Mouse (Mus musculus) liver, embryonic 14.5 days (tissue): ENCODE data around the gene Inhbe. TPM values are rescaled to one million over a fixed set of nuclear protein-coding genes. Genes with fewer than 3 reads are reported as not detected.

Experiments
- ATAC-seq: fragments of 200-750 bp; cut with Nextera tagmentation; 2 replicates; pipeline ENCODE4 v1.8.0; 2017; ENCODE audit warnings: moderate number of reproducible peaks, mild to moderate bottlenecking, moderate library complexity; ENCODE audit not compliant: insufficient read depth
- DNase-seq, 3 experiments: peaks; one replicate each; pipeline ENCODE4 v3.0.0-alpha.2; 2012 to 2013; ENCODE audit warnings: low read depth in 3 of 3, low spot score in 3 of 3
- H3K27ac ChIP-seq: fragments of 300-500 bp; sonication (generic); 2 replicates; pipeline ENCODE4 v1.5.1; 2014; ENCODE audit warnings: moderate library complexity, mild to moderate bottlenecking, control low read depth, inconsistent platforms
- H3K27me3 ChIP-seq: fragments of 300-500 bp; sonication (generic); 2 replicates; pipeline ENCODE4 v1.6.1; 2014; ENCODE audit warnings: mild to moderate bottlenecking, low read length, moderate library complexity; ENCODE audit not compliant: control insufficient read depth, insufficient read depth
- H3K36me3 ChIP-seq: fragments of 300-500 bp; sonication (generic); replicated peaks from 2 replicates; pipeline ENCODE4 v1.6.1; 2014; ENCODE audit warnings: low read depth; ENCODE audit not compliant: control insufficient read depth, insufficient read depth
- H3K4me1 ChIP-seq, 2 experiments: fragments of 200-500 bp in 1 of 2; fragments of 300-500 bp in 1 of 2; sonication (generic) in 1 of 2; replicated peaks; 2 replicates each; pipeline ENCODE4 v1.6.1; 2012 to 2014; ENCODE audit warnings: antibody characterized with exemption in 1 of 2, inconsistent platforms in 1 of 2, low read length in 1 of 2; ENCODE audit not compliant: control insufficient read depth in 2 of 2, insufficient read depth in 2 of 2
- H3K4me2 ChIP-seq: fragments of 300-500 bp; sonication (generic); 2 replicates; pipeline ENCODE4 v1.6.1; 2014; ENCODE audit warnings: low read depth, mild to moderate bottlenecking, control low read depth, moderate library complexity
- H3K4me3 ChIP-seq, 2 experiments: fragments of 200-500 bp in 1 of 2; fragments of 300-500 bp in 1 of 2; sonication (generic) in 1 of 2; 2 replicates each; pipeline ENCODE4 v1.5.1; 2012 to 2014; ENCODE audit warnings: low read depth in 2 of 2, low read length in 2 of 2, mild to moderate bottlenecking in 2 of 2, control low read depth in 1 of 2, inconsistent platforms in 1 of 2, moderate library complexity in 1 of 2; ENCODE audit not compliant: insufficient read depth in 1 of 2
- H3K9ac ChIP-seq: fragments of 300-500 bp; sonication (generic); replicated peaks from 2 replicates; pipeline ENCODE4 v1.6.1; 2014; ENCODE audit warnings: mild to moderate bottlenecking, control low read depth, moderate library complexity
- H3K9me3 ChIP-seq: fragments of 300-500 bp; sonication (generic); 2 replicates; pipeline ENCODE4 v1.6.1; 2016; ENCODE audit warnings: low read length, mixed read lengths; ENCODE audit not compliant: control insufficient read depth
- CTCF ChIP-seq: IDR thresholded peaks from 2 replicates; pipeline ENCODE4 v1.5.1; 2016; ENCODE audit warnings: antibody characterized with exemption, low read depth, control low read depth
- EP300 ChIP-seq: IDR thresholded peaks from 2 replicates; pipeline ENCODE4 v1.6.1; 2016; ENCODE audit warnings: antibody characterized with exemption, low read depth
- WGBS: fragments of 180-500 bp; shearing (Covaris S2); extraction: QIAGEN DNeasy Blood & Tissue Kit; methylation state at CpG from one replicate; pipeline ENCODE4 v1.1.7; 2014; ENCODE audit not compliant: insufficient replicate concordance; 5-methylcytosine and 5-hydroxymethylcytosine counted together
- polyA plus RNA-seq, 2 experiments: library from polyadenylated mRNA; depleted of rRNA in 1 of 2; stranded (reverse) in 1 of 2; unstranded in 1 of 2; fragments of >200 nt; fragmentation: Nextera tagmentation in 1 of 2; extraction: Ambion mirVana in 1 of 2; gene quantifications; 2 replicates each; pipeline versions ENCODE4 v1.2.1 to v1.2.3; 2012 to 2014

The Inhbe gene
- polyA plus RNA-seq, 2 experiments, result 0.38 to 0.59 TPM

DNA sequence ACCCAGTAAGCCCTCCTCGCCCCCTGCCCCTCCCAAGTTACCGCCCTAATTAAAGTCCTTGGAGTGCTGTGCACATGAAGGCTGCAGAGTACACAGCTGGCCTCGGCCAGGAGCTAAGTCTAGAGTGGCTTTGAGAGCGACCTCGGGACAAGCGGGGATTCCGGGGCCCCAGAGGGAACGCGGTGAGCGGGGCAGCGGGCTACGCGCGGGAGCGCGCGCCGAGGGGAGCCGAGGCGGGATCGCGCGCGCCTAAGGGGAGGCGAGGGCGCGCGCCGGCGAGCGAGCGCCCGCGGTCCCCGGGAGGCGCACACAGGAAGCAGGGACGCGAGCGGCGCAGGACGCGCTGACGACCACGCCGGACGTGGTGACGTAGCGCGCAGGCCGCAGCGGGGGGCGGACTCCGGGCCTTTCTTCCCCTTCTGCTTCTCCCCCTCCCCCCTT is 26.1 kb upstream of the Inhbe start, which contains the start of gene R3hdm2:
Gene R3hdm2 (plus strand): TSS at position 77 of the 441 bp plus-strand sequence.
- H3K27ac ChIP-seq, result peak within 1 kb of the TSS; percentile 54
- 0% methylated on average over 41 of the region's 53 CpGs for WGBS
- no peaks in the 10 kb centered on the region for H3K9me3 ChIP-seq
- H3K36me3 ChIP-seq, result no peaks in the 10 kb centered on the region
- ATAC-seq, result peak; percentile 98
- no peaks in the 10 kb centered on the region for H3K27me3 ChIP-seq
- H3K4me1 ChIP-seq, result peaks cover 3 to 12% of the 10 kb centered on the region in 2 experiments; a peak in 3 of 4 replicates
- peak within 1 kb of the TSS; percentile 87 to 91 for H3K4me3 ChIP-seq
- peak within 1 kb of the TSS; percentile 88 for H3K4me2 ChIP-seq
- no peak for TF ChIP-seq CTCF
- no peak for TF ChIP-seq EP300
- peak; percentile 81 to 84 (median 83) for DNase-seq
- H3K9ac ChIP-seq, result peak within 1 kb of the TSS; percentile 76

DNA sequence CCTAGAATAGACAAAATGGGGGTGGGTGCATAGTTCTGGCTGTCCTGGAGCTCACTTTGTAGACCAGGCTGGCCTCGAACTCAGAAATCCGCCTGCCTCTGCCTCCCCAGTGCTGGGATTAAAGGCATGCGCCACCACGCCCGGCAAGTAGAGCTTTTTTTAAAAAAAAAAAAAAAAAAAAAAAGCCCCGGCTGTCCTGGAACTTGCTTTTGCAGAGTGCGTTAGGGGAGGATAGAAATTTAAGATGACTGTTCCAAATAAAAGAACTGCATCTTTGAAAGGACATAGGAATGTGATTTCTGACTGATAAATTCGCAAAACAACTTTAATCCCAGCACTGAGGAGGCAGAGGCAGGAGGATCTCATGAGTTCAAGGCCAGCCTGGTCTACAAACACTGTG is 25.4 kb upstream of the Inhbe start:
- ATAC-seq (no peak), DNase-seq (no peak)
- peak overlapping the region; percentile 88 for H3K4me2 ChIP-seq
- H3K4me1 ChIP-seq, result peaks cover 3 to 12% of the 10 kb centered on the region in 2 experiments; a peak in 3 of 4 replicates
- WGBS, result 58% methylated on average over 8 of the region's 8 CpGs
- H3K27me3 ChIP-seq, result no peaks in the 10 kb centered on the region
- TF ChIP-seq CTCF (no peak), EP300 (no peak)
- no peaks in the 10 kb centered on the region for H3K9me3 ChIP-seq
- no peak overlapping the region for H3K27ac ChIP-seq
- H3K9ac ChIP-seq, result peak overlapping the region; percentile 76
- H3K4me3 ChIP-seq, result peak overlapping the region; percentile 87 to 91
- H3K36me3 ChIP-seq, result no peaks in the 10 kb centered on the region

- no peak overlapping the region for H3K4me2 ChIP-seq
- 24% methylated on average over 3 of the region's 3 CpGs for WGBS
These were observed 23.5 kb upstream of the Inhbe start for GRCm38 (mm10) chr10:127377700-127378099.

GRCm38 (mm10) chr10:127371023-127371422 is 16.8 kb upstream of the Inhbe start:
- H3K36me3 ChIP-seq, result no peaks in the 10 kb centered on the region
- WGBS, result 53% methylated on average over 2 of the region's 2 CpGs
- H3K4me2 ChIP-seq, result no peak overlapping the region
- TF ChIP-seq EP300, result no peak
- TF ChIP-seq CTCF, result no peak
- H3K27me3 ChIP-seq, result no peaks in the 10 kb centered on the region
- DNase-seq, result no peak
- H3K27ac ChIP-seq, result no peak overlapping the region
- H3K4me1 ChIP-seq, result peaks cover 0 to 12% of the 10 kb centered on the region in 2 experiments; a peak in 2 of 4 replicates
- H3K9ac ChIP-seq, result no peak overlapping the region
- no peak for ATAC-seq
- H3K4me3 ChIP-seq, result no peak overlapping the region
- no peaks in the 10 kb centered on the region for H3K9me3 ChIP-seq

More at GRCm38 (mm10) chr10:127377700-127378099, 23.5 kb upstream of the Inhbe start:
- DNase-seq (no peak), ATAC-seq (no peak)
- TF ChIP-seq EP300, result no peak
- TF ChIP-seq CTCF, result no peak
- H3K4me3 ChIP-seq, result no peak overlapping the region
- no peak overlapping the region for H3K27ac ChIP-seq
- no peaks in the 10 kb centered on the region for H3K27me3 ChIP-seq
- H3K36me3 ChIP-seq, result no peaks in the 10 kb centered on the region
- H3K4me1 ChIP-seq, result peaks cover 3 to 9% of the 10 kb centered on the region in 2 experiments; a peak in 3 of 4 replicates
- H3K9me3 ChIP-seq, result no peaks in the 10 kb centered on the region
- no peak overlapping the region for H3K9ac ChIP-seq

DNA sequence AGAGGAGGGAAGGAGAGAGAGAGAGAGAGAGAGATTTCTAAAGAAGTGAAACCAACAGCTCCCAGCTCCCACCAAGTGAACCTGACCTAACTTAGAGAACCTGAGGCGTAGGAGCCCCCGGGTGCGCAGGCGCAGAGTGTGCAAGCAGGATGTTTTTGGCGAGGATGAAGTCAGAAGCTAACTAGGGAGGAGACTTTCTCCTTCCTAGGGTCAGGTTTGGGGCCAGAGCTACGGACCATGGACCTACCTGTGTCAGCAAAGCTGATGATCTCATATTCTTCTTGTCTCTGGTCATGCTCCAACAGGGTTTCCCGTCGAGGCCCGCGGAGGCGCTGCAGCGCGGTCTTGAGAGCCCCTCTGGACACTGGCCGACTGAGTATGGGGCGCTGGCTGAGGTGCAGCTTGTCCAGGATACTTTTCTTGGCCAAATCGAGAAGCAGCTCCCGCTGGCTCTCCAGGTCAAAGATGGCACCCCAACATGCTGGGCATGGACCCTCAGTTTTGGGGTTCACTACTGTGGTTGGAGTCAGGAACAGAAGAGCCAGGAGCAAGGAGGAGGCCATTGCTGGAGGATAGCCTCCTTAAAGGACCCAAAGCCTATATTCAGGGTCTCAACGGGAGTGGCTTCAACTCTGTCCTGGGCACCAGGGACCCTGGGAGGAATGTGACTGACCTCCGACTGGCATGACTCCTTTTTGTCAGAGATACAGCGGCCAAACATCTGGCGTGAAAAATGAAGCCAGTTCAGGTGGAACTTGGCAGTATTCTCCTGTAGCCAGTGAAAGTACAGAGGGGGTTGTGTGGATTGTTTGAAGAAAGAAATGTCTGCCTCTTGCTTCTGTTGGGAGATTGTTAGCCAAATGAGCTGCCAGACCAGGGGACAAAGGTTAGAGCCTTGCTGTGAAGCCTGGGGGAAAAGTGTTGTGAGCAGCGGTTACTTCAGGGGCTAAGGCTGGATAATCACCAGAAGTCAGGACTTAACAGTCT is 15.9 kb upstream of the Inhbe start, which contains the start of gene Inhbc:
Gene Inhbc (minus strand): TSS at position 598 of the 987 bp plus-strand sequence.
- no peak within 1 kb of the TSS for H3K9ac ChIP-seq
- no peak within 1 kb of the TSS for H3K4me3 ChIP-seq
- peaks cover 0 to 12% of the 10 kb centered on the region in 2 experiments; a peak in 2 of 4 replicates for H3K4me1 ChIP-seq
- WGBS, result 67% methylated on average over 22 of the region's 22 CpGs
- no peak within 1 kb of the TSS for H3K27ac ChIP-seq
- TF ChIP-seq CTCF (no peak), EP300 (no peak)
- H3K9me3 ChIP-seq, result no peaks in the 10 kb centered on the region
- DNase-seq (no peak), ATAC-seq (0 out of 2 replicates have a peak, but pooled peaks have one; percentile 9)
- peak within 1 kb of the TSS; percentile 13 for H3K4me2 ChIP-seq
- H3K27me3 ChIP-seq, result no peaks in the 10 kb centered on the region
- H3K36me3 ChIP-seq, result no peaks in the 10 kb centered on the region
